Mouse (Mus musculus) lung, embryonic 16.5 days (tissue): ENCODE data around the gene Rassf2. TPM values are rescaled to one million over a fixed set of nuclear protein-coding genes. Genes with fewer than 3 reads are reported as not detected.

Experiments
- ATAC-seq: fragments of 200-750 bp; cut with Nextera tagmentation; 2 replicates; pipeline ENCODE4 v1.8.0; 2017; ENCODE audit warnings: low read depth, mild to moderate bottlenecking, moderate library complexity
- H3K27ac ChIP-seq: fragments of 300-500 bp; sonication (generic); 2 replicates; pipeline ENCODE4 v1.5.1; 2014; ENCODE audit warnings: mild to moderate bottlenecking, control low read depth, low read length
- H3K27me3 ChIP-seq: fragments of 300-500 bp; sonication (generic); 2 replicates; pipeline ENCODE4 v1.6.1; 2014; ENCODE audit warnings: low read depth, low read length, mixed read lengths; ENCODE audit not compliant: control insufficient read depth, insufficient read depth
- H3K36me3 ChIP-seq: fragments of 300-500 bp; sonication (generic); 2 replicates; pipeline ENCODE4 v1.6.1; 2014; ENCODE audit warnings: low read length; ENCODE audit not compliant: control insufficient read depth, insufficient read depth
- H3K4me1 ChIP-seq: fragments of 300-500 bp; sonication (generic); replicated peaks from 2 replicates; pipeline ENCODE4 v1.6.1; 2014; ENCODE audit warnings: low read length, mixed read lengths; ENCODE audit not compliant: control insufficient read depth, insufficient read depth
- H3K4me2 ChIP-seq: fragments of 300-500 bp; sonication (generic); 2 replicates; pipeline ENCODE4 v1.6.1; 2014; ENCODE audit warnings: low read depth, low read length, control low read depth
- H3K4me3 ChIP-seq: fragments of 300-500 bp; sonication (generic); 2 replicates; pipeline ENCODE4 v1.5.1; 2014; ENCODE audit warnings: mild to moderate bottlenecking, low read length, control low read depth
- H3K9ac ChIP-seq: fragments of 300-500 bp; sonication (generic); 2 replicates; pipeline ENCODE4 v1.6.1; 2014; ENCODE audit warnings: low read length, control low read depth
- H3K9me3 ChIP-seq: fragments of 300-500 bp; sonication (generic); 2 replicates; pipeline ENCODE4 v1.6.1; 2016; ENCODE audit warnings: low read length; ENCODE audit not compliant: control insufficient read depth
- WGBS: fragments of 180-500 bp; shearing (Covaris S2); extraction: QIAGEN DNeasy Blood & Tissue Kit; methylation state at CpG from one replicate; pipeline ENCODE4 v1.1.7; 2014; 5-methylcytosine and 5-hydroxymethylcytosine counted together
- polyA plus RNA-seq: library from polyadenylated mRNA; unstranded; fragments of >200 nt; fragmentation: Nextera tagmentation; extraction: Ambion mirVana; gene quantifications from 2 replicates; pipeline ENCODE4 v1.2.1, GENCODE M21; 2015

Rassf2 gene
- polyA plus RNA-seq, 1 experiment from 2014 or later, result 14.6 TPM

- Histone ChIP-seq H3K4me2 (no peak overlapping the region), H3K27ac (no peak overlapping the region), H3K27me3 (no peaks in the 10 kb centered on the region), H3K36me3 (no peaks in the 10 kb centered on the region), H3K4me3 (no peak overlapping the region), H3K9me3 (no peaks in the 10 kb centered on the region), H3K9ac (no peak overlapping the region), H3K4me1 (peaks cover 6% of the 10 kb centered on the region)
- no peak for ATAC-seq
- WGBS, result 39% methylated on average over 7 of the region's 7 CpGs
Observed at GRCm38 (mm10) chr2:132039894-132040293, 9.8 kb upstream of the Rassf2 start.

- 70% methylated on average over 5 of the region's 5 CpGs for WGBS
- H3K4me2 ChIP-seq, result no peak overlapping the region
- no peaks in the 10 kb centered on the region for H3K9me3 ChIP-seq
Observed at GRCm38 (mm10) chr2:132036326-132036725, 6.3 kb upstream of the Rassf2 start.

GRCm38 (mm10) chr2:132035470-132035835 is 5.4 kb upstream of the Rassf2 start:
- no peaks in the 10 kb centered on the region for H3K9me3 ChIP-seq
- H3K36me3 ChIP-seq, result no peaks in the 10 kb centered on the region
- WGBS, result 68% methylated on average over 11 of the region's 11 CpGs
- no peak for ATAC-seq
- H3K9ac ChIP-seq, result no peak overlapping the region
- no peaks in the 10 kb centered on the region; the same call in 1 of the 2 replicates for H3K27me3 ChIP-seq
- peaks cover 9% of the 10 kb centered on the region for H3K4me1 ChIP-seq
- H3K27ac ChIP-seq, result no peak overlapping the region
- H3K4me2 ChIP-seq, result no peak overlapping the region
- no peak overlapping the region for H3K4me3 ChIP-seq

More at GRCm38 (mm10) chr2:132036326-132036725, 6.3 kb upstream of the Rassf2 start:
- no peak for ATAC-seq
- Histone ChIP-seq H3K9ac (no peak overlapping the region), H3K36me3 (no peaks in the 10 kb centered on the region), H3K4me1 (no peaks in the 10 kb centered on the region; the same call in 1 of the 2 replicates), H3K4me3 (no peak overlapping the region), H3K27me3 (no peaks in the 10 kb centered on the region; the same call in 1 of the 2 replicates), H3K27ac (no peak overlapping the region)

- Histone ChIP-seq H3K4me2 (no peak overlapping the region), H3K27me3 (no peaks in the 10 kb centered on the region; the same call in 1 of the 2 replicates), H3K4me1 (peaks cover 10% of the 10 kb centered on the region), H3K36me3 (no peaks in the 10 kb centered on the region), H3K27ac (no peak overlapping the region), H3K4me3 (no peak overlapping the region), H3K9me3 (no peaks in the 10 kb centered on the region), H3K9ac (no peak overlapping the region)
- no peak for ATAC-seq
- 71% methylated on average over 4 of the region's 4 CpGs for WGBS
Observed at GRCm38 (mm10) chr2:132034590-132035469, 4.8 kb upstream of the Rassf2 start.

- H3K27me3 ChIP-seq, result peaks cover 12% of the 10 kb centered on the region; the same call in 1 of the 2 replicates
- H3K27ac ChIP-seq, result no peak overlapping the region
- no peak for ATAC-seq
- peaks cover 17% of the 10 kb centered on the region for H3K4me1 ChIP-seq
- H3K9ac ChIP-seq, result no peak overlapping the region
- H3K36me3 ChIP-seq, result no peaks in the 10 kb centered on the region
- H3K9me3 ChIP-seq, result no peaks in the 10 kb centered on the region
- 75% methylated on average over 11 of the region's 11 CpGs for WGBS
- H3K4me3 ChIP-seq, result no peak overlapping the region
- 0 out of 2 replicates have a peak overlapping the region, but pooled peaks have one; percentile 94 for H3K4me2 ChIP-seq
Observed at GRCm38 (mm10) chr2:132031364-132032095, 1.5 kb upstream of the Rassf2 start.

GRCm38 (mm10) chr2:132030418-132031363 is 633 bp upstream of the Rassf2 start:
- Histone ChIP-seq H3K4me1 (peaks cover 17% of the 10 kb centered on the region), H3K4me2 (peak overlapping the region; percentile 94), H3K9ac (peak overlapping the region; percentile 69), H3K4me3 (peak overlapping the region; percentile 66), H3K36me3 (no peaks in the 10 kb centered on the region), H3K9me3 (no peaks in the 10 kb centered on the region), H3K27ac (peak overlapping the region; percentile 40), H3K27me3 (peaks cover 12% of the 10 kb centered on the region; the same call in 1 of the 2 replicates)
- WGBS, result 16% methylated on average over 23 of the region's 23 CpGs
- ATAC-seq, result peak; percentile 2; the same call in 1 of the 2 replicates

- peak overlapping the region; percentile 69 for H3K9ac ChIP-seq
- ATAC-seq, result peak; percentile 27
- H3K4me2 ChIP-seq, result peak overlapping the region; percentile 94
- no peaks in the 10 kb centered on the region for H3K9me3 ChIP-seq
- under 1% methylated on average over 36 of the region's 36 CpGs for WGBS
- H3K27ac ChIP-seq, result peak overlapping the region; percentile 67
- H3K27me3 ChIP-seq, result peaks cover 12% of the 10 kb centered on the region; the same call in 1 of the 2 replicates
- H3K4me3 ChIP-seq, result peak overlapping the region; percentile 66
- no peaks in the 10 kb centered on the region for H3K36me3 ChIP-seq
- peaks cover 17% of the 10 kb centered on the region for H3K4me1 ChIP-seq
Observed at GRCm38 (mm10) chr2:132028894-132029605, 1.0 kb downstream of the Rassf2 start.

GRCm38 (mm10) chr2:132028107-132028506 is 2.0 kb downstream of the Rassf2 start:
- H3K4me1 ChIP-seq, result peaks cover 17% of the 10 kb centered on the region
- no peak overlapping the region; the same call in 1 of the 2 replicates for H3K9ac ChIP-seq
- H3K9me3 ChIP-seq, result no peaks in the 10 kb centered on the region
- H3K36me3 ChIP-seq, result no peaks in the 10 kb centered on the region
- peaks cover 12% of the 10 kb centered on the region; the same call in 1 of the 2 replicates for H3K27me3 ChIP-seq
- peak overlapping the region; percentile 94 for H3K4me2 ChIP-seq
- no peak overlapping the region for H3K27ac ChIP-seq
- ATAC-seq, result no peak
- peak overlapping the region; percentile 66 for H3K4me3 ChIP-seq
- WGBS, result 47% methylated on average over 5 of the region's 5 CpGs
